Mouse (Mus musculus): ENCODE data around the gene Stard13. TPM values are rescaled to one million over a fixed set of nuclear protein-coding genes. Genes with fewer than 3 reads are reported as not detected.

The Stard13 gene
- polyA plus RNA-seq, 1 experiment = 1.4 TPM

- no peak for DNase-seq (ENCODE audit: low read depth in 1 of 2, low spot score in 2 of 2)
- no peaks in the 10 kb centered on the region for H3K27me3 ChIP-seq (ENCODE audit: control insufficient read depth, insufficient read depth, low read length)
- H3K4me3 ChIP-seq (ENCODE audit: extremely low read depth, insufficient read depth, insufficient read length) = no peak overlapping the region
- H3K36me3 ChIP-seq (ENCODE audit: control insufficient read depth, insufficient read depth, low read length) = no peaks in the 10 kb centered on the region
- H3K27ac ChIP-seq (ENCODE audit: insufficient read depth, low read length) = no peak overlapping the region
- no peak for TF ChIP-seq CTCF (IDR thresholded peaks at IDR 0.05; ENCODE audit: extremely low read depth, insufficient read depth, insufficient read length, insufficient replicate concordance)
- TF ChIP-seq POLR2A (IDR thresholded peaks at IDR 0.05; ENCODE audit: low read depth, low read length) = no peak
- WGBS = 89% methylated on average over 8 of the region's 8 CpGs
- H3K4me1 ChIP-seq (ENCODE audit: control insufficient read depth, insufficient read depth, insufficient read length) = no peaks in the 10 kb centered on the region
Observed at GRCm38 (mm10) chr5:151085749-151086148, 147.9 kb downstream of the Stard13 start.

GRCm38 (mm10) chr5:151080276-151080675 lies 153.4 kb downstream of the Stard13 start:
- H3K27me3 ChIP-seq (ENCODE audit: control insufficient read depth, insufficient read depth, low read length) = no peaks in the 10 kb centered on the region
- no peak overlapping the region for H3K4me3 ChIP-seq (ENCODE audit: extremely low read depth, insufficient read depth, insufficient read length)
- DNase-seq (ENCODE audit: low read depth in 1 of 2, low spot score in 2 of 2) = no peak
- H3K27ac ChIP-seq (ENCODE audit: insufficient read depth, low read length) = no peak overlapping the region
- H3K4me1 ChIP-seq (ENCODE audit: control insufficient read depth, insufficient read depth, insufficient read length) = no peaks in the 10 kb centered on the region
- TF ChIP-seq CTCF (IDR thresholded peaks at IDR 0.05; ENCODE audit: extremely low read depth, insufficient read depth, insufficient read length, insufficient replicate concordance) = no peak
- TF ChIP-seq POLR2A (IDR thresholded peaks at IDR 0.05; ENCODE audit: low read depth, low read length) = no peak
- no peaks in the 10 kb centered on the region for H3K36me3 ChIP-seq (ENCODE audit: control insufficient read depth, insufficient read depth, low read length)
- 87% methylated on average over 4 of the region's 4 CpGs for WGBS

GRCm38 (mm10) chr5:151077953-151078352 lies 155.7 kb downstream of the Stard13 start:
- no peak for TF ChIP-seq CTCF (IDR thresholded peaks at IDR 0.05; ENCODE audit: extremely low read depth, insufficient read depth, insufficient read length, insufficient replicate concordance)
- TF ChIP-seq POLR2A (IDR thresholded peaks at IDR 0.05; ENCODE audit: low read depth, low read length) = no peak
- Histone ChIP-seq H3K27me3 (ENCODE audit: control insufficient read depth, insufficient read depth, low read length) (no peaks in the 10 kb centered on the region), H3K4me3 (ENCODE audit: extremely low read depth, insufficient read depth, insufficient read length) (no peak overlapping the region), H3K4me1 (ENCODE audit: control insufficient read depth, insufficient read depth, insufficient read length) (no peaks in the 10 kb centered on the region), H3K36me3 (ENCODE audit: control insufficient read depth, insufficient read depth, low read length) (no peaks in the 10 kb centered on the region), H3K27ac (ENCODE audit: insufficient read depth, low read length) (no peak overlapping the region)
- WGBS = 92% methylated on average over 2 of the region's 2 CpGs
- DNase-seq (ENCODE audit: low read depth in 1 of 2, low spot score in 2 of 2) = no peak

- Histone ChIP-seq H3K4me3 (ENCODE audit: extremely low read depth, insufficient read depth, insufficient read length) (no peak overlapping the region), H3K36me3 (ENCODE audit: control insufficient read depth, insufficient read depth, low read length) (no peaks in the 10 kb centered on the region), H3K27ac (ENCODE audit: insufficient read depth, low read length) (no peak overlapping the region), H3K4me1 (ENCODE audit: control insufficient read depth, insufficient read depth, insufficient read length) (no peaks in the 10 kb centered on the region), H3K27me3 (ENCODE audit: control insufficient read depth, insufficient read depth, low read length) (no peaks in the 10 kb centered on the region)
- DNase-seq (ENCODE audit: low read depth in 1 of 2, low spot score in 2 of 2) = no peak
- WGBS = 75% methylated on average over 3 of the region's 3 CpGs
- TF ChIP-seq POLR2A (IDR thresholded peaks at IDR 0.05; ENCODE audit: low read depth, low read length) (no peak), CTCF (IDR thresholded peaks at IDR 0.05; ENCODE audit: extremely low read depth, insufficient read depth, insufficient read length, insufficient replicate concordance) (no peak)
Observed at GRCm38 (mm10) chr5:151076917-151077316, 156.7 kb downstream of the Stard13 start.

- no peak for DNase-seq (ENCODE audit: low read depth in 1 of 2, low spot score in 2 of 2)
- WGBS = 88% methylated on average over 4 of the region's 4 CpGs
- TF ChIP-seq POLR2A (IDR thresholded peaks at IDR 0.05; ENCODE audit: low read depth, low read length) (no peak), CTCF (IDR thresholded peaks at IDR 0.05; ENCODE audit: extremely low read depth, insufficient read depth, insufficient read length, insufficient replicate concordance) (no peak)
Observed at GRCm38 (mm10) chr5:151074282-151074681, 159.4 kb downstream of the Stard13 start.

GRCm38 (mm10) chr5:151071430-151071829 lies 162.2 kb downstream of the Stard13 start:
- no peak for DNase-seq (ENCODE audit: low read depth in 1 of 2, low spot score in 2 of 2)
- TF ChIP-seq POLR2A (IDR thresholded peaks at IDR 0.05; ENCODE audit: low read depth, low read length) (no peak), CTCF (IDR thresholded peaks at IDR 0.05; ENCODE audit: extremely low read depth, insufficient read depth, insufficient read length, insufficient replicate concordance) (no peak)
- Histone ChIP-seq H3K4me3 (ENCODE audit: extremely low read depth, insufficient read depth, insufficient read length) (no peak overlapping the region), H3K27me3 (ENCODE audit: control insufficient read depth, insufficient read depth, low read length) (no peaks in the 10 kb centered on the region), H3K4me1 (ENCODE audit: control insufficient read depth, insufficient read depth, insufficient read length) (no peaks in the 10 kb centered on the region), H3K27ac (ENCODE audit: insufficient read depth, low read length) (no peak overlapping the region), H3K36me3 (ENCODE audit: control insufficient read depth, insufficient read depth, low read length) (no peaks in the 10 kb centered on the region)
- WGBS = 73% methylated on average over 6 of the region's 6 CpGs

More at GRCm38 (mm10) chr5:151074282-151074681, 159.4 kb downstream of the Stard13 start:
- Histone ChIP-seq H3K4me1 (ENCODE audit: control insufficient read depth, insufficient read depth, insufficient read length) (no peaks in the 10 kb centered on the region), H3K27ac (ENCODE audit: insufficient read depth, low read length) (no peak overlapping the region), H3K27me3 (ENCODE audit: control insufficient read depth, insufficient read depth, low read length) (no peaks in the 10 kb centered on the region), H3K4me3 (ENCODE audit: extremely low read depth, insufficient read depth, insufficient read length) (no peak overlapping the region), H3K36me3 (ENCODE audit: control insufficient read depth, insufficient read depth, low read length) (no peaks in the 10 kb centered on the region)

- H3K4me1 ChIP-seq (ENCODE audit: control insufficient read depth, insufficient read depth, insufficient read length) = no peaks in the 10 kb centered on the region
- DNase-seq (ENCODE audit: low read depth in 1 of 2, low spot score in 2 of 2) = no peak
- no peaks in the 10 kb centered on the region for H3K27me3 ChIP-seq (ENCODE audit: control insufficient read depth, insufficient read depth, low read length)
- TF ChIP-seq CTCF (IDR thresholded peaks at IDR 0.05; ENCODE audit: extremely low read depth, insufficient read depth, insufficient read length, insufficient replicate concordance) (no peak), POLR2A (IDR thresholded peaks at IDR 0.05; ENCODE audit: low read depth, low read length) (no peak)
- no peak overlapping the region for H3K4me3 ChIP-seq (ENCODE audit: extremely low read depth, insufficient read depth, insufficient read length)
- no peaks in the 10 kb centered on the region for H3K36me3 ChIP-seq (ENCODE audit: control insufficient read depth, insufficient read depth, low read length)
- H3K27ac ChIP-seq (ENCODE audit: insufficient read depth, low read length) = no peak overlapping the region
- 90% methylated on average over 6 of the region's 6 CpGs for WGBS
Observed at GRCm38 (mm10) chr5:151070896-151071295, 162.7 kb downstream of the Stard13 start.
